ENCODE assay signal across 27 mouse cellular contexts in genomic region chr15:95892171-95892570, GRCm38 (mm10).
A peak's percentile ranks its signal among the peaks of the same experiment; 100 is the strongest.
DNase-seq lines count a peak whose midpoint lies in the region; ATAC-seq and TF ChIP-seq lines count a peak whose summit lies in the region.
"Had no signal": no experiment of that assay in that cellular context is flagged by ENCODE, and none has a peak within 500 bp of the region (broad histone marks: within the 10 kb centered on the region; RNA-seq: fewer than 3 reads in every experiment).

No protein-coding gene starts in this region.

- H3K27ac ChIP-seq in stomach, postnatal 0 days (replicated peaks) = no peak overlapping the region
- H3K27ac ChIP-seq: embryonic facial prominence, embryonic 13.5 days; forebrain, embryonic 10.5 days; forebrain, embryonic 13.5 days; heart, embryonic 10.5 days; heart, embryonic 13.5 days; hindbrain, embryonic 14.5 days; hindbrain, postnatal 0 days had no signal

- peak; percentile 59 for DNase-seq in heart, adult 11 months
- DNase-seq in heart, adult 9 months (ENCODE audit: low spot score in 2 of 2) = no peak
- no peak for DNase-seq in stomach, postnatal 0 days (ENCODE audit: low spot score)
- DNase-seq in layer of hippocampus, postnatal 25 days (ENCODE audit: extremely low spot score in 1 of 2, low spot score in 1 of 2) = no peak
- no peak for DNase-seq in cerebellum, postnatal 4 days (ENCODE audit: low spot score in 2 of 2)
- DNase-seq: adrenal gland, adult 8-10 months; adrenal gland, postnatal 25 days; cerebellum, adult 11-12 months; cerebellum, adult 8-10 months; cerebellum, postnatal 10 days; cerebellum, postnatal 36 days; gastrocnemius, postnatal 10 days; gastrocnemius, postnatal 36 days; heart, adult 18-20 months; heart, postnatal 14 days; heart, postnatal 4 days had no signal

- no peaks in the 10 kb centered on the region for H3K9me3 ChIP-seq in stomach, postnatal 0 days (ENCODE audit: control insufficient read depth, low read length)
- H3K9me3 ChIP-seq: embryonic facial prominence, embryonic 13.5 days; forebrain, embryonic 10.5 days; forebrain, embryonic 13.5 days; heart, embryonic 10.5 days had no signal

- ATAC-seq in granulocyte monocyte progenitor cell, adult 5-6 weeks (replicated peaks; ENCODE audit: poor library complexity, severe bottlenecking) = peak; percentile 42
- ATAC-seq in stomach, postnatal 0 days (ENCODE audit: low FRiP score, low TSS enrichment) = no peak
- ATAC-seq: activated CD4-positive, CD25-positive, alpha-beta regulatory T cell, adult 4 months; forebrain, embryonic 13.5 days; hindbrain, postnatal 0 days; inflammation-experienced regulatory T-cells, adult 6 months; intestine, embryonic 16.5 days had no signal

- no peak overlapping the region for H3K4me3 ChIP-seq in stomach, postnatal 0 days (ENCODE audit: low read depth, low read length)
- H3K4me3 ChIP-seq: embryonic facial prominence, embryonic 13.5 days; forebrain, embryonic 10.5 days; forebrain, embryonic 13.5 days; heart, embryonic 10.5 days; heart, embryonic 13.5 days had no signal

- no peaks in the 10 kb centered on the region for H3K36me3 ChIP-seq in stomach, postnatal 0 days (ENCODE audit: control insufficient read depth, insufficient read depth, low read length)

- no peaks in the 10 kb centered on the region for H3K27me3 ChIP-seq in stomach, postnatal 0 days (ENCODE audit: control insufficient read depth, insufficient read depth, low read length)
- H3K27me3 ChIP-seq: embryonic facial prominence, embryonic 13.5 days; forebrain, embryonic 13.5 days; heart, embryonic 13.5 days had no signal

- TF ChIP-seq EP300 in stomach, postnatal 0 days (optimal IDR thresholded peaks at IDR 0.05) = no peak

- H3K9ac ChIP-seq in stomach, postnatal 0 days (ENCODE audit: low read length) = no peak overlapping the region
- H3K9ac ChIP-seq: embryonic facial prominence, embryonic 13.5 days; forebrain, embryonic 13.5 days; heart, embryonic 13.5 days; hindbrain, embryonic 14.5 days had no signal

- H3K4me2 ChIP-seq in stomach, postnatal 0 days (replicated peaks; ENCODE audit: low read depth) = no peak overlapping the region
- H3K4me2 ChIP-seq: embryonic facial prominence, embryonic 13.5 days; forebrain, embryonic 13.5 days; heart, embryonic 13.5 days; hindbrain, embryonic 14.5 days had no signal

- H3K4me1 ChIP-seq in stomach, postnatal 0 days (replicated peaks; ENCODE audit: control insufficient read depth, insufficient read depth) = no peaks in the 10 kb centered on the region

- 94% methylated on average over 4 of the region's 4 CpGs for WGBS in stomach, postnatal 0 days

- 0 out of 2 replicates have a peak, but pooled peaks have one; percentile 1 for TF ChIP-seq CTCF in stomach, postnatal 0 days (IDR thresholded peaks at IDR 0.05; ENCODE audit: low read depth)
